In genomic region chr5:123989941-123990885, GRCm38 (mm10) we compare ENCODE assay signal across 15 mouse cellular contexts. TPM values are rescaled to one million over a fixed set of nuclear protein-coding genes. Genes with fewer than 3 reads are reported as not detected.
DNase-seq lines count a peak whose midpoint lies in the region; ATAC-seq lines count a peak whose summit lies in the region.
"Had no signal": no experiment of that assay in that cellular context is flagged by ENCODE, and none has a peak within 500 bp of the region (broad histone marks: within the 10 kb centered on the region; RNA-seq: fewer than 3 reads in every experiment).

No protein-coding gene starts in this region.

- H3K9me3 ChIP-seq in midbrain, embryonic 11.5 days (ENCODE audit: control insufficient read depth, low read length): no peaks in the 10 kb centered on the region
- H3K9me3 ChIP-seq in midbrain, embryonic 15.5 days: no peaks in the 10 kb centered on the region
- H3K9me3 ChIP-seq: liver, embryonic 15.5 days had no signal

- ATAC-seq in midbrain, embryonic 11.5 days (ENCODE audit: low FRiP score): no peak
- ATAC-seq in midbrain, embryonic 15.5 days (replicated peaks): no peak

- H3K27ac ChIP-seq in midbrain, embryonic 11.5 days (ENCODE audit: low read depth, low read length): no peak overlapping the region
- no peak overlapping the region for H3K27ac ChIP-seq in midbrain, embryonic 15.5 days
- H3K27ac ChIP-seq: liver, embryonic 15.5 days had no signal

- peak overlapping the region; percentile 24; the same call in 1 of the 2 replicates for H3K9ac ChIP-seq in midbrain, embryonic 11.5 days (ENCODE audit: low read length)
- H3K9ac ChIP-seq in midbrain, embryonic 15.5 days: no peak overlapping the region
- H3K9ac ChIP-seq: liver, embryonic 15.5 days had no signal

- H3K4me2 ChIP-seq in midbrain, embryonic 11.5 days: no peak overlapping the region
- no peak overlapping the region for H3K4me2 ChIP-seq in midbrain, embryonic 15.5 days
- H3K4me2 ChIP-seq: liver, embryonic 15.5 days had no signal

- 68% methylated on average over 20 of the region's 20 CpGs for WGBS in midbrain, embryonic 11.5 days
- 55% methylated on average over 20 of the region's 20 CpGs for WGBS in midbrain, embryonic 15.5 days

- no peaks in the 10 kb centered on the region for H3K36me3 ChIP-seq in midbrain, embryonic 11.5 days (ENCODE audit: control insufficient read depth, insufficient read depth, low read length)
- H3K36me3 ChIP-seq in midbrain, embryonic 15.5 days (replicated peaks): no peaks in the 10 kb centered on the region

- no peaks in the 10 kb centered on the region for H3K27me3 ChIP-seq in midbrain, embryonic 11.5 days (ENCODE audit: control insufficient read depth, insufficient read depth, low read length)
- H3K27me3 ChIP-seq in midbrain, embryonic 15.5 days (replicated peaks): no peaks in the 10 kb centered on the region
- H3K27me3 ChIP-seq: liver, embryonic 15.5 days had no signal

- H3K4me3 ChIP-seq in midbrain, embryonic 11.5 days (ENCODE audit: low read depth, low read length): no peak overlapping the region
- no peak overlapping the region for H3K4me3 ChIP-seq in midbrain, embryonic 15.5 days
- H3K4me3 ChIP-seq: heart, adult 2 months; liver, embryonic 15.5 days had no signal

- peak; percentile 43 for DNase-seq in embryo, embryonic 10 days (ENCODE audit: low spot score)
- DNase-seq in embryo, embryonic 9.5 days (ENCODE audit: extremely low spot score): no peak
- DNase-seq in midbrain, embryonic 11.5 days (ENCODE audit: low spot score, missing footprints): no peak
- peak; percentile 81 for DNase-seq in lung, postnatal 36 days
- no peak for DNase-seq in retina, embryonic 14.5 days (ENCODE audit: low spot score)
- no peak for DNase-seq in adrenal gland, postnatal 36 days
- no peak for DNase-seq in thymus, postnatal 14 days
- DNase-seq: adrenal gland, postnatal 14 days; cerebellum, adult 11-12 months; heart, adult 2 months; kidney, adult 9 months; layer of hippocampus, adult 9-11 months; left cerebral cortex, postnatal 4 days had no signal

- H3K4me1 ChIP-seq in midbrain, embryonic 11.5 days (ENCODE audit: control insufficient read depth, insufficient read depth, low read length): peaks cover 10% of the 10 kb centered on the region
- H3K4me1 ChIP-seq in midbrain, embryonic 15.5 days: peaks cover 7% of the 10 kb centered on the region; the same call in 1 of the 2 replicates

RNA-seq across cellular contexts. Expression of gene Hip1r, which starts 16.8 kb away (rescaled TPM):
- 4.6 and 5.2 TPM in 2 replicates for polyA plus RNA-seq in midbrain, embryonic 11.5 days (2014; fragmentation: Nextera tagmentation; extraction: Ambion mirVana)
- 29.8 and 30.7 TPM in 2 replicates for polyA plus RNA-seq in midbrain, embryonic 15.5 days (2015; fragmentation: Nextera tagmentation; extraction: Ambion mirVana)
- 10 to 100 TPM; 15.1 to 18.4 TPM for total RNA-seq in adrenal gland, postnatal 36 days (2021)

RNA-seq across cellular contexts. Expression of gene Vps37b, which starts 41.9 kb away (rescaled TPM):
- 45.5 and 50.7 TPM in 2 replicates for polyA plus RNA-seq in midbrain, embryonic 11.5 days (2014; fragmentation: Nextera tagmentation; extraction: Ambion mirVana)
- 66.7 and 73.7 TPM in 2 replicates for polyA plus RNA-seq in midbrain, embryonic 15.5 days (2015; fragmentation: Nextera tagmentation; extraction: Ambion mirVana)
- 100 to 1,000 TPM in 1 of 2 experiments, 10 to 100 TPM in 1; 93.1 to 188 TPM for total RNA-seq in adrenal gland, postnatal 36 days (2021)

RNA-seq across cellular contexts. Expression of gene Ccdc62, which starts 59.7 kb away (rescaled TPM):
- polyA plus RNA-seq in midbrain, embryonic 11.5 days (2014; fragmentation: Nextera tagmentation; extraction: Ambion mirVana): 4.6 and 5.4 TPM in 2 replicates
- 4.4 and 6.7 TPM in 2 replicates for polyA plus RNA-seq in midbrain, embryonic 15.5 days (2015; fragmentation: Nextera tagmentation; extraction: Ambion mirVana)
- 1 to 10 TPM; 2.9 to 3.3 TPM for total RNA-seq in adrenal gland, postnatal 36 days (2021)

Comparison
In these comparisons a context has a peak if more than half of its experiments do, and no peak if none do; other contexts are left out.
1. DNase-seq: peak in embryo, embryonic 10 days (single experiment) and lung, postnatal 36 days (single experiment); none in embryo, embryonic 9.5 days (single experiment), midbrain, embryonic 11.5 days (single experiment), retina, embryonic 14.5 days (single experiment), adrenal gland, postnatal 36 days (0 of 2) and thymus, postnatal 14 days (single experiment).